Mouse (Mus musculus) kidney, adult 9 months (tissue): ENCODE measurements at regions not wholly inside any gene's neighbourhood (a gene's known extent, or its start where the extent isn't known, plus 50 kb on each side); places are given as distances from the start of the nearest gene placed in this dataset.

Source experiments
- DNase-seq: peaks from one replicate; pipeline ENCODE4 v3.0.0; 2022

- no peak for DNase-seq
These were observed 415.0 kb downstream of the Lmo4 start for GRCm38 (mm10) chr3:143789932-143790570.

GRCm38 (mm10) chr3:143786889-143787288, 418.1 kb downstream of the Lmo4 start:
- no peak for DNase-seq

- DNase-seq, result no peak
These were observed 420.6 kb downstream of the Lmo4 start for GRCm38 (mm10) chr3:143784353-143784791.

- no peak for DNase-seq
These were observed 426.9 kb downstream of the Lmo4 start for GRCm38 (mm10) chr3:143778161-143778560.

- no peak for DNase-seq
These were observed 445.7 kb downstream of the Lmo4 start for GRCm38 (mm10) chr3:143759337-143759736.

- DNase-seq, result no peak
These were observed 451.8 kb downstream of the Lmo4 start for GRCm38 (mm10) chr3:143753197-143753596.

- no peak for DNase-seq
These were observed 452.4 kb downstream of the Lmo4 start for GRCm38 (mm10) chr3:143752660-143753059.

- DNase-seq, result no peak
These were observed 454.9 kb downstream of the Lmo4 start for GRCm38 (mm10) chr3:143750128-143750527.

GRCm38 (mm10) chr3:143743649-143744048, 461.4 kb downstream of the Lmo4 start:
- peak; percentile 10 for DNase-seq

- peak; percentile 49 for DNase-seq
These were observed 462.0 kb downstream of the Lmo4 start for GRCm38 (mm10) chr3:143742786-143743571.

- DNase-seq, result no peak
These were observed 466.3 kb downstream of the Lmo4 start for GRCm38 (mm10) chr3:143738676-143739075.

- no peak for DNase-seq
These were observed 467.2 kb downstream of the Lmo4 start for GRCm38 (mm10) chr3:143737844-143738243.

- no peak for DNase-seq
These were observed 468.2 kb downstream of the Lmo4 start for GRCm38 (mm10) chr3:143736651-143737398.

GRCm38 (mm10) chr3:143734791-143735190, 470.2 kb downstream of the Lmo4 start:
- DNase-seq, result no peak

- no peak for DNase-seq
These were observed 471.9 kb downstream of the Lmo4 start for GRCm38 (mm10) chr3:143732966-143733725.

- no peak for DNase-seq
These were observed 475.4 kb downstream of the Lmo4 start for GRCm38 (mm10) chr3:143729473-143730076.

GRCm38 (mm10) chr3:143722571-143722970, 482.4 kb downstream of the Lmo4 start:
- no peak for DNase-seq

GRCm38 (mm10) chr3:143722082-143722481, 482.9 kb downstream of the Lmo4 start:
- DNase-seq, result no peak

GRCm38 (mm10) chr3:143713183-143713582, 491.8 kb downstream of the Lmo4 start:
- no peak for DNase-seq

- DNase-seq, result no peak
These were observed 494.1 kb downstream of the Lmo4 start for GRCm38 (mm10) chr3:143710805-143711469.

GRCm38 (mm10) chr3:143706679-143707078, 498.3 kb downstream of the Lmo4 start:
- no peak for DNase-seq

GRCm38 (mm10) chr3:143694817-143695216, 510.2 kb downstream of the Lmo4 start:
- no peak for DNase-seq
